Mouse (Mus musculus) limb, embryonic 11.5 days (tissue): Measurements from ENCODE around the gene Cluh. TPM values are rescaled to one million over a fixed set of nuclear protein-coding genes. Genes with fewer than 3 reads are reported as not detected.

ENCODE experiments used
- ATAC-seq: fragments of 200-750 bp; cut with Nextera tagmentation; 2 replicates; pipeline ENCODE4 v1.8.0; 2017; ENCODE audit warnings: low read depth; ENCODE audit not compliant: insufficient number of reproducible peaks, low FRiP score, low TSS enrichment
- DNase-seq: peaks from one replicate; pipeline ENCODE4 v3.0.0-alpha.2; 2015; ENCODE audit warnings: low spot score
- H3K27ac ChIP-seq: fragments of 300-500 bp; sonication (generic); replicated peaks from 2 replicates; pipeline ENCODE4 v1.5.1; 2014; ENCODE audit warnings: low read depth, mild to moderate bottlenecking, low read length
- H3K27me3 ChIP-seq: fragments of 300-500 bp; sonication (generic); 2 replicates; pipeline ENCODE4 v1.6.1; 2014; ENCODE audit warnings: mild to moderate bottlenecking, low read length, mixed read lengths; ENCODE audit not compliant: control insufficient read depth, insufficient read depth
- H3K36me3 ChIP-seq: fragments of 300-500 bp; sonication (generic); 2 replicates; pipeline ENCODE4 v1.6.1; 2014; ENCODE audit warnings: mild to moderate bottlenecking, low read length, moderate library complexity, mixed read lengths; ENCODE audit not compliant: control insufficient read depth, insufficient read depth
- H3K4me1 ChIP-seq: fragments of 300-500 bp; sonication (generic); 2 replicates; pipeline ENCODE4 v1.6.1; 2014; ENCODE audit warnings: low read length, mixed read lengths; ENCODE audit not compliant: control insufficient read depth, insufficient read depth
- H3K4me2 ChIP-seq: fragments of 300-500 bp; sonication (generic); 2 replicates; pipeline ENCODE4 v1.6.1; 2014; ENCODE audit warnings: low read depth, mild to moderate bottlenecking, moderate library complexity; ENCODE audit not compliant: severe bottlenecking
- H3K4me3 ChIP-seq: fragments of 300-500 bp; sonication (generic); 2 replicates; pipeline ENCODE4 v1.5.1; 2014; ENCODE audit warnings: low read depth, low read length
- H3K9ac ChIP-seq: fragments of 300-500 bp; sonication (generic); 2 replicates; pipeline ENCODE4 v1.6.1; 2014; ENCODE audit warnings: mild to moderate bottlenecking, low read length
- H3K9me3 ChIP-seq: fragments of 300-500 bp; sonication (generic); 2 replicates; pipeline ENCODE4 v1.6.1; 2016; ENCODE audit warnings: low read length; ENCODE audit not compliant: control insufficient read depth
- WGBS: fragments of 180-500 bp; shearing (Covaris S2); extraction: QIAGEN DNeasy Blood & Tissue Kit; methylation state at CpG from one replicate; pipeline ENCODE4 v1.1.7; 2014; 5-methylcytosine and 5-hydroxymethylcytosine counted together
- polyA plus RNA-seq: library from polyadenylated mRNA; unstranded; fragments of >200 nt; fragmentation: Nextera tagmentation; extraction: Ambion mirVana; gene quantifications from 2 replicates; pipeline ENCODE4 v1.2.1, GENCODE M21; 2014

Cluh gene
- polyA plus RNA-seq, 1 experiment from 2014 or later, result 14.0 TPM

DNA sequence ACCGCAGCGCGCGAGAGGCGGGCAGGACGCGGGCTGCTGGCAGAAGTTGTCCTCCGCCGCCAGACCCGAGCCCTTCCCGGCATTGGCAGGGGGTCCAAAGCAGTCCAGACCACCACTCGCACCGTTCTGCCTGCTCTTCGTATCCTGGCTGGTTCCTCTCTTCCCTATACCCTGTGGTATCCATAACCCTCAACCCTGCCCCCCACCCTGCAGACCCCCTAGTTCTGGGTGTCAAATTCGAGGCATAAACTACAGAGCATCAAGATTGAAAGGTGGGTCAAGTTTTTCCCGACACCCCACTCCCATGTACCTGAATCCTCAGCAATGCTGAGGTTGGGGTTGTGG, 29.4 kb upstream of the Cluh start:
- 3% methylated on average over 16 of the region's 16 CpGs for WGBS
- DNase-seq (no peak), ATAC-seq (no peak)
- no peaks in the 10 kb centered on the region for H3K9me3 ChIP-seq
- peaks cover 20% of the 10 kb centered on the region for H3K27me3 ChIP-seq
- H3K36me3 ChIP-seq, result no peaks in the 10 kb centered on the region
- H3K4me2 ChIP-seq, result peak overlapping the region; percentile 45; the same call in 1 of the 2 replicates
- H3K27ac ChIP-seq, result no peak overlapping the region
- H3K9ac ChIP-seq, result no peak overlapping the region
- H3K4me1 ChIP-seq, result no peaks in the 10 kb centered on the region
- H3K4me3 ChIP-seq, result peak overlapping the region; percentile 20

DNA sequence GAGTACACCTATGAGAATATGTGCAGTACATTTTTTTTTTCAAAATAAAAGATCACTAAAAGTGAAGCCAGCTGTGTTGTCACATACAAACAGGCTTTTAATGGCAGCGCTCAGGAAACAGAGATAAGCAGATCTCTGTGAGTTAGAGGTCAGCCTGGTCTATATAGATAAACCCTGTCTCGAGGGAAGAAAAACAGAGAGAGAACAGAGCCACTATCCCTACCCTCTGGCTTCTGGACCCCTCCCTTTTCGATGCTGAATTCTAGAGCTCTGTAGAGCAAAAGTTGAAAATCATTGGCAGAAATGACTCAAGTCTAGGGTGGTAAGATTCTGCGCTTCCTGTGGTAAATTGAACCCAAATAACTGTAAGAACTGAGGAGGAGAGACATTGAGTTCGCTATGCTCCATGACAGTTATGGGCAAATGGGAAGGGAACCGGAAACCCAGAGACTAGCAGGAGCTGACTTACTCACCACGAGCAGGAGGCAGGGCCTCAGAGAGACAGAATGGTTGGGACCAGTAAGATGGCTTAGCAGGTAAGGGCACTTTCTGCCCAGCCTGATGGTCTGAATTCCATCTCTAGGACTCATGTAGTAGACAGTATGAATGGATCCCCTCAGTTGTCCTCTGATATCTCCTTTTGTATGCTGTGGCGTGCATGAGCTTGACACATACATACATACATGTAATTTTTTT, 27.2 kb upstream of the Cluh start:
- no peak overlapping the region for H3K4me3 ChIP-seq
- H3K36me3 ChIP-seq, result no peaks in the 10 kb centered on the region
- 74% methylated on average over 8 of the region's 8 CpGs for WGBS
- H3K27ac ChIP-seq, result no peak overlapping the region
- ATAC-seq (no peak), DNase-seq (no peak)
- H3K4me1 ChIP-seq, result no peaks in the 10 kb centered on the region
- no peak overlapping the region for H3K9ac ChIP-seq
- no peak overlapping the region for H3K4me2 ChIP-seq
- H3K27me3 ChIP-seq, result peaks cover 20% of the 10 kb centered on the region
- H3K9me3 ChIP-seq, result no peaks in the 10 kb centered on the region

DNA sequence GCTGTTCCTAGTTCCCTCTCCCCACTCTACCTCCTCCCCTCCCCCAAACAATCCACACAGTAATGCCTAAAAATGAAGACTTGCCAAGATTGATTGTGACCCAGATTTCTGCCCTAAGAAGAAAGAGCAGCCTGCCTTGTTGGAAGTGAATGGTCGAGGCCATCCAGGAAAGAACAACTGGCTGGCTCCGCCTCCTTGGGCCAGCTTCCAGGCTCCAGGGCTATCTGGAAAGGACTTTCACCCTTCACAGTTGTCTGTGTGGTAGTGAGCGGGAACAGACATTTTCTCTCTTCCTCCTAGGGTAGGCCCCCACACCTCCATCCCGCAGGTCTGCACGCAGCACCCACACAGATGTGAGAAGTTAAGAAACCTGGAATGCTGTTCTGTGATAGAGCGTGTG, 25.6 kb upstream of the Cluh start:
- Histone ChIP-seq H3K4me2 (no peak overlapping the region), H3K27me3 (peaks cover 20% of the 10 kb centered on the region), H3K36me3 (no peaks in the 10 kb centered on the region), H3K27ac (no peak overlapping the region), H3K4me1 (no peaks in the 10 kb centered on the region), H3K9ac (no peak overlapping the region), H3K9me3 (no peaks in the 10 kb centered on the region), H3K4me3 (no peak overlapping the region)
- 77% methylated on average over 6 of the region's 6 CpGs for WGBS
- DNase-seq, result no peak
- no peak for ATAC-seq

DNA sequence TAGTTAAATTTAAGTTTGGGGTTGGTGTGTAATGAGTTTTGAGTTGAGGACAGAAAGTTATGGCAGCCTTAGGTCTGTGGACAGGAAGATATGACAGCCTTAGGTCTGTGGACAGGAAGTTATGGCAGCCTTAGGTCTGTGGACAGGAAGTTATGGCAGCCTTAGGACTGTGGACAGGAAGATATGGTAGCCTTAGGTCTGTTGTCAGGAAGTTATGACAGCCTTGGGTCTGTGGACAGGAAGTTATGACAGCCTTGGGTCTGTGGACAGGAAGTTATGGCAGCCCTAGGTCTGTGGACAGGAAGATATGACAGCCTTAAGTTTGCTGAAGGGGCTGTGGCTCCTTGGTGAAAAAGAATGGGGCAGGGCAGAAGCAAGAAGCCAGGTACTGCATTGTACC, 24.0 kb upstream of the Cluh start:
- H3K4me1 ChIP-seq, result no peaks in the 10 kb centered on the region
- ATAC-seq (no peak), DNase-seq (no peak)
- no peak overlapping the region for H3K4me2 ChIP-seq
- H3K4me3 ChIP-seq, result no peak overlapping the region
- no peaks in the 10 kb centered on the region for H3K9me3 ChIP-seq
- H3K36me3 ChIP-seq, result no peaks in the 10 kb centered on the region
- no peak overlapping the region for H3K9ac ChIP-seq
- H3K27me3 ChIP-seq, result peaks cover 9% of the 10 kb centered on the region
- no peak overlapping the region for H3K27ac ChIP-seq

DNA sequence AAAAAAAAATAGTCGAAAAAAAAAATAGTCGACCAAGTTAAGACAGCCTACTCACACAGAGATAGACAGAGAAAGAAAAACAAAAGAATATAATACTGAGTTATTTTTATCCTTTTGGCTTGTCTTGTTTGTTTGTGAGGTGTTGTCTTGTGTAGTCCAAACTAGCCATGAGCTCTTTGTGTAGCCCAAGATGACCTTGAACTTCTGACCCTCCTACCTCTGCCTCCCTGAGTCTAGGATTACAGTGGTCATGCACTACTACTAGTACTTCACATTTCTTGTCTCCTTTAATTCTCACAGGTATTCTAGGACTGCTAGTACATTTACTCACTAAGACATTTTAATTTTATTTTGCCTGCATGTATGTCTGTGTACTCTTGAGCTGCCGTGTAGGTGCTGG, 21.8 kb upstream of the Cluh start:
- Histone ChIP-seq H3K4me3 (no peak overlapping the region), H3K4me2 (no peak overlapping the region), H3K9ac (no peak overlapping the region), H3K9me3 (no peaks in the 10 kb centered on the region), H3K36me3 (no peaks in the 10 kb centered on the region), H3K27me3 (no peaks in the 10 kb centered on the region), H3K4me1 (no peaks in the 10 kb centered on the region), H3K27ac (no peak overlapping the region)
- 80% methylated on average over 3 of the region's 3 CpGs for WGBS
- ATAC-seq (no peak), DNase-seq (no peak)

DNA sequence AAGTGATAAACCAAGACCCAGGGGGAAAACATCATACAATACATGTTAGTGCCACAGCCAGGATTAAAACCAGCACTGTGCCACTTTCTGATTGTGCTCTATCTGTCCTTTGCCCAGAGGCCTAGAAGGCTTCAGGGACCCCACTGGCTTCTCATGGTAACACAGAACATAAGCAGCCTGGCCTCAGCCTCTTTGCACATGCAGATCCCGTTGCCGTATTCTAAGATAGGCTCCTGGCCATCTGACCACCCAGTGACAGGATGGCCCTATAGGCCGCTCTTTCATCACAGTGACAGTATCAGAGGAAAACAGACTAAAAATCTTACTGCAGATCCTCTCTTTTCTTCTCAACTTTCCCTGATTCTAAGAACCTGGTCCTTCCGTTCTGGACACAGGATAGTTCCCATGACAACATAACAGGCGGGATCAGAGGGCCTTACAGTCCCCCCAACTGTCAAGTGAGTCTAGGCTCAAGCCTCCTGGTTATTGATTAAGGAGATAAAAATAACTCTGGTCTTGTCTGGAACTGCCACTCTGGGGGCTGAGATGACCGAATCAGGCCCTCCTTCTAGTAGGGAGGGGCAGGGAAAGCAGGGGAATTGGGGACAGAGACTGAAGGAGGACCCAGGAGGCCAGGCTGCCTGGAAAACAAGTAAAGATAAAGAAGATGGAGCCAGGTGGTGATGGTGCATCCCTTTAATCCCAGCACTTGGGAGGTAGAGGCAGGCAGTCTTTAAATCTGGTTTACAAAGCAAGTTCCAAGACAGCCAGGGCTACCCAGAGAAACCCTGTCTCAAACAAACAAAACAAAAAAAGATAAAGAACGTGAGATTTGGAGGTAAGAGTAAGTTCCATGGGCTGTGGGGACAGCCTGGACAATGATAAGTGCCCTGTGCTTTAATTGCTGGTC, 17.2 kb upstream of the Cluh start:
- Histone ChIP-seq H3K9ac (no peak overlapping the region), H3K4me2 (no peak overlapping the region), H3K4me1 (no peaks in the 10 kb centered on the region), H3K27me3 (0 out of 2 replicates have a peak, but pooled peaks cover 1% of the 10 kb centered on the region), H3K9me3 (no peaks in the 10 kb centered on the region), H3K4me3 (no peak overlapping the region), H3K36me3 (no peaks in the 10 kb centered on the region), H3K27ac (no peak overlapping the region)
- DNase-seq (no peak), ATAC-seq (no peak)
- WGBS, result 76% methylated on average over 7 of the region's 7 CpGs

DNA sequence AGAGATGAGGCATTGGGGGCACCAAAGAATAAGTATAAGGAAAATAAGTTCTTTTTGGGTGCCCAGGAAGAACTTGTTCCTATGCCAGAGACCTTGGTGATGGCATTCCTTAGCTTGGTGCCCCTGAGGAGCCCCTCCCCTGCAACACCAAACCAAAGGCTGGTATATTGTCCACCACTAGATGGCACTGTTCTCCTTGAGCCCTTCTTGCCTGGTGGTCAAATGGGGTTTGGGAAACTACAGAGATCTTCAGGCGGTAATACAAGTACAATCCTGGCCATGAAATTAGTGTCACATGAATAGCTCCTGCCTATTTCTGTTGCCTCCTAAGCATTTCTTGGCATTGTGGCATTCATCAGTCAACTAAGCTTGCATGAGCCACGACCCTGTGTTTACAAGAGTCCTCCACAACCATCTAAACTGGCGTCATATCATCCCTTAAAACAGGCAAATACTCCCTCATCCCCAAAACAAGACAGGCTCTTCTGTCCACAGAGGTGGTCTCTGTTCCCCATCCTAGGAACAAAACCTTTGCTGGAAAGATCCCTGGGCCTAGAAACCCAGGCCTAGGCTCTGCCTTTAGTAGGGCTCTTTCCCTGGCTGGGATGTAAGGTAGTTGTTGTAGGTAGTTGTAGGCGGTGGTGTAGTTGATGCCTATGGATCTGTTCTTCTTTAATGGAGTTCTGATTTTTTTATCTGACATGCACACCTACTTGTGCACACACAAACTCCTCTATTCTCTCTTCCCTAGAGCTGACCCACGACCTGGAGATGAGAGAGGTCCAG, 14.6 kb upstream of the Cluh start:
- DNase-seq, result peak; percentile 81

DNA sequence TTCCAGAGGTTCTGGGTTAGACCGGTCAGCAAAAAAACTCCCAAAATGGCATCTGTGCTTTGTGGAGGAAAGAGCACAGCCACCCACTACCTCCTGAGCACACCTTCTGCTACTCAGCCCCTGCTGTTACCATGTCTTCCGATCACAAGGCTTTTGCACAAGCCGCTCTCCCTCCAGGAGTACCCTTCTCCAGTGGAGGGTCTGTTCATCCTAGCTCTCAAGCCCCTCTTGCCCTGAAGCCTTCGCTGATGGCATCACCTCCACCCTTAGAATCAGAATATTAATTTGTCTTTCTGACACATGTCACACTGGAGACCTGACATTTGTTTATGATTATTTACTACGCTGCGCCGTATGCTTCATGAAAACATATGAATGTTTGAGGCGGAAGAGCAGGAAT, 11.8 kb upstream of the Cluh start:
- Histone ChIP-seq H3K9ac (peak overlapping the region; percentile 86; the same call in 1 of the 2 replicates), H3K4me1 (peaks cover 6% of the 10 kb centered on the region; the same call in 1 of the 2 replicates), H3K27me3 (0 out of 2 replicates have a peak, but pooled peaks cover 11% of the 10 kb centered on the region), H3K9me3 (no peaks in the 10 kb centered on the region), H3K27ac (no peak overlapping the region), H3K36me3 (no peaks in the 10 kb centered on the region), H3K4me3 (peak overlapping the region; percentile 76), H3K4me2 (peak overlapping the region; percentile 94)
- 23% methylated on average over 8 of the region's 8 CpGs for WGBS
- ATAC-seq (no peak), DNase-seq (no peak)

More for the DNA sequence above, 14.6 kb upstream of the Cluh start:
- no peak overlapping the region for H3K27ac ChIP-seq
- 0 out of 2 replicates have a peak, but pooled peaks cover 8% of the 10 kb centered on the region for H3K27me3 ChIP-seq
- no peak overlapping the region for H3K9ac ChIP-seq
- WGBS, result 65% methylated on average over 5 of the region's 5 CpGs
- H3K36me3 ChIP-seq, result no peaks in the 10 kb centered on the region
- H3K4me2 ChIP-seq, result no peak overlapping the region
- H3K4me3 ChIP-seq, result no peak overlapping the region
- peaks cover 6% of the 10 kb centered on the region; the same call in 1 of the 2 replicates for H3K4me1 ChIP-seq
- ATAC-seq, result no peak
- H3K9me3 ChIP-seq, result no peaks in the 10 kb centered on the region
